Mouse (Mus musculus) erythroblast, embryonic 14.5 days (primary cell): ENCODE data around the gene Angptl3.

ENCODE experiments used
- GATA1 ChIP-seq: IDR thresholded peaks from 2 replicates; pipeline ENCODE4 v1.6.1; 2012; ENCODE audit warnings: low read length, inconsistent platforms, mixed read lengths
- TAL1 ChIP-seq: IDR thresholded peaks from 3 replicates; pipeline ENCODE4 v1.6.1; 2012; ENCODE audit warnings: low read length, inconsistent platforms, mixed read lengths

DNA sequence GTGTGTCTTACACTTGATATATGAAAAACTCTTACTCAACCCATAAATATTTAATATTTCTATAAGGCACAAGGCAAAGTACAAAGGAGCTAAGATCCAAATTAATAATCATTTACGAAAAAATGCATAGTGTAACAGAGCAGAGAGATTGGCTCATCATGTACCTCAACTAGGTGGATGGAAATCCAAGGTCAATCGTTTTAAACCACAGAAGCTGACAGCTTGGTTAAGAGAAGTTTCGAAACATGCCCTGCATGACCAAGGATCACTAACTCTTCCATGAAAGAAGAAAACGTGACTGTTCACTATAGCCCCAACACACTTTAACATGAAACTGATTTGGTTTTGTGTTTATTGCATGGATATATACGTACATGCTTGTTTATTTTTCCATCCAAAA is 2.4 kb upstream of the Angptl3 start:
- no peak for TF ChIP-seq GATA1
- no peak for TF ChIP-seq TAL1
